Mouse (Mus musculus): ENCODE data around the gene Aldh1l2.

Gene Aldh1l2

GRCm38 (mm10) chr10:83475226-83475625 lies 58.7 kb downstream of the Aldh1l2 start:
- no peak for DNase-seq (ENCODE audit: extremely low spot score, low read depth, low spot score)

DNA sequence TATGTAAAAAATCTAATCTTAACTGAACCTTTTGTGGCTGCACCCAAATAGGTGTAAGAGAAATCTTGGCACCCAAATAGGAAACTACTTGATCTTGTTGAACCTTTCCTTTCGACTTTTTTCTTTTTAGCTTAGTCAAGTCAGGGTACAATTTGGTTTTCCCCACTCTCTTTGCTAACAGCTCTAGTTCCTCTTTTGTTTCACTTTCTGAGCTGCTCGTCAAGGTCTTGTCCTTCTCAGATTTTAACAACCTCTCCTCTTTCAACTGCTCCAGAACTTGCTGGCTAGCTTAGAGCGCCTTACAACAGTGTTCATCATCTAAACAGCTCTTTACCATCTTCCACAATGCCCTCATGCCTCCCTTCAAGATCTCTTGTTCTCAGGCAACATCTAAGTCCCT lies 76.4 kb downstream of the Aldh1l2 start:
- DNase-seq (ENCODE audit: extremely low spot score, low read depth, low spot score): no peak

DNA sequence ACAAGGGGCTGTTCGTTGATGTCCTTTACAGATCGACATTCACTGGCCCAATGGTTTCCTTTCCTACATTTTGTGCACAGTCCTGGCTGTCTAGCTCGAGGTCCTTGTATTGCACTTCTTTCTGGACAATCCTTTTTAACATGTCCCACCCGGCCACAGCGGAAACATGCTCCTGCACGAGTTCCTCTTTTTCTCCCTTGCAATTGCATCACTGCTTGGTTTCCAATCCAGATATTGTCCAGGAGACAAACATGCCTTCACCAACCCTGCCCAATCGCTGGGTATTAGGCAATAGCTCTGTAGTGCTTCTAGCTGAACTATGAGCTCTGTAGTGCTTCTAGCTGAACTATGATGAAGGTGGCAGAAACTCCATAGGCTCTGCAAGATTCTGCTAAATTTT lies 85.4 kb downstream of the Aldh1l2 start:
- DNase-seq (ENCODE audit: extremely low spot score, low read depth, low spot score): no peak
